Mouse (Mus musculus): ENCODE measurements at regions not wholly inside any gene's neighbourhood (a gene's known extent, or its start where the extent isn't known, plus 50 kb on each side); places are given as distances from the start of the nearest gene placed in this dataset.

DNA sequence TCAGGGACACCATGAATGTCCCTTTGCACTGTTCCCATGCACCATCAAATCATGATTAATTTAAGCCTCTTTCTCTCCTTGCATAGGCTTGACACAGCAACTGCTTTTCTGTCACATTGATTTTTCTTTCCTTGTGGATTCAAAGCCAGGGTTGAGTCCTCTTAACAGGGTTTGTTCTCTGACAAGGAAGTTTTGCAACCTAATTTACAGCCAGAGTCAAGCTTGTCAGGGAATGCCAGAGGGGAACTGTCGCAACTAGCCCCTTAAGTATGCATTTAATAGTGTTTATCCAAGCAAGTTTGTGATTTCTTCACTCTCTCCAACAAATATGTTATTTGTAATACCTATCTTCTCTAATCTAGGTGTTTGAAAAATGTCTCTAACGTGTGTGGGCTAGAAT lies 365.7 kb upstream of the Marcks start:
- H3K4me3 ChIP-seq (ENCODE audit: low read length), result no peak overlapping the region
- H3K4me1 ChIP-seq (ENCODE audit: control insufficient read depth, insufficient read depth, low read depth, low read length), result no peaks in the 10 kb centered on the region
- H3K9me3 ChIP-seq (ENCODE audit: control insufficient read depth, low read length), result no peaks in the 10 kb centered on the region
- ATAC-seq, result peak; percentile 42; the same call in 1 of the 2 replicates
- no peak overlapping the region for H3K9ac ChIP-seq (ENCODE audit: low read depth, low read length)
- no peaks in the 10 kb centered on the region for H3K27me3 ChIP-seq (replicated peaks; ENCODE audit: control insufficient read depth, insufficient read depth, low read length)
- H3K36me3 ChIP-seq (ENCODE audit: control insufficient read depth, insufficient read depth, low read length), result no peaks in the 10 kb centered on the region
- WGBS, result 58% methylated on average over 2 of the region's 2 CpGs
- H3K4me2 ChIP-seq (ENCODE audit: low read length), result no peak overlapping the region
- no peak overlapping the region for H3K27ac ChIP-seq (ENCODE audit: low read depth, low read length)

DNA sequence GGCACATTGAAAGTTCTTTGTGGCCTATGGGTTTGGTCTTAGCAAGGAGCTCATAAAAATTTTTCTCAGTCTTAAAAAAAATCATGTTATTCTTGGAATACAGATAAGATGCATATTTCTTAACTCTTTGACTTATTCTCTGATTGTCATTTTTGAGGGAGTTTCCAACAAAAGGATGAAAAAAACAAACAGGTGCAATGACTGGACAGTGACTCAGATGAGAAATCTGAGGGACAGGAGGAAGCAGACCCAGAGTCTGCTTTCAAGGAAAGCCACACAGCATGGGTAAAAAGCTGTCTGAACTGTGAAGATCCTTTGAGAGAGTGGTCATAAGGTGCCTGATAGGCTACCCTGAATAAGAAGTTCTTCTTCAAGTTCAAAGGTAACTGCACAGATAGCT lies 363.8 kb upstream of the Marcks start:
- no peaks in the 10 kb centered on the region for H3K27me3 ChIP-seq (replicated peaks; ENCODE audit: control insufficient read depth, insufficient read depth, low read length)
- ATAC-seq, result no peak
- H3K4me1 ChIP-seq (ENCODE audit: control insufficient read depth, insufficient read depth, low read depth, low read length), result no peaks in the 10 kb centered on the region
- H3K4me2 ChIP-seq (ENCODE audit: low read length), result no peak overlapping the region
- no peaks in the 10 kb centered on the region for H3K36me3 ChIP-seq (ENCODE audit: control insufficient read depth, insufficient read depth, low read length)
- H3K9me3 ChIP-seq (ENCODE audit: control insufficient read depth, low read length), result no peaks in the 10 kb centered on the region
- H3K9ac ChIP-seq (ENCODE audit: low read depth, low read length), result no peak overlapping the region
- H3K4me3 ChIP-seq (ENCODE audit: low read length), result no peak overlapping the region
- H3K27ac ChIP-seq (ENCODE audit: low read depth, low read length), result no peak overlapping the region

DNA sequence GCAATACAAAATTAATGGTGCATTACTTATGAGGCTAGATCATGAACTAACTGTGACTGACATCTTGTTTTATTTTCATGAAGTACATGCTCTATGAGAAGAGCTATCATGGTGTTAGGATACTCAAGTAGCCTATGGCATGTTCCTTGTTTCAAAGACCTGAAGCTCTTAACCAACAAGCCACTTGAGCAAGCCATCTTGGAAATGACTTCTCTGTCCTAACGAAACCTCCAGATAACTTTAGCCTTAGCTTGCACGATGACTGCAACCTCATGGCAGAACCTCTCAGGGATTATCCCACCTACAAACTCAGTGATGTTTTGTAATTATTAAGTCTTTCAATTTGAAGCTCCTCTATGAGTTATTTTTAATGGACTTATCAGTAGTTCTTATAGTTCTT lies 362.3 kb upstream of the Marcks start:
- Histone ChIP-seq H3K4me2 (ENCODE audit: low read length) (no peak overlapping the region), H3K4me1 (ENCODE audit: control insufficient read depth, insufficient read depth, low read depth, low read length) (no peaks in the 10 kb centered on the region), H3K27me3 (replicated peaks; ENCODE audit: control insufficient read depth, insufficient read depth, low read length) (no peaks in the 10 kb centered on the region), H3K9me3 (ENCODE audit: control insufficient read depth, low read length) (no peaks in the 10 kb centered on the region), H3K9ac (ENCODE audit: low read depth, low read length) (no peak overlapping the region), H3K4me3 (ENCODE audit: low read length) (no peak overlapping the region), H3K27ac (ENCODE audit: low read depth, low read length) (no peak overlapping the region), H3K36me3 (ENCODE audit: control insufficient read depth, insufficient read depth, low read length) (no peaks in the 10 kb centered on the region)
- no peak for ATAC-seq
- 98% methylated on average over 2 of the region's 2 CpGs for WGBS

DNA sequence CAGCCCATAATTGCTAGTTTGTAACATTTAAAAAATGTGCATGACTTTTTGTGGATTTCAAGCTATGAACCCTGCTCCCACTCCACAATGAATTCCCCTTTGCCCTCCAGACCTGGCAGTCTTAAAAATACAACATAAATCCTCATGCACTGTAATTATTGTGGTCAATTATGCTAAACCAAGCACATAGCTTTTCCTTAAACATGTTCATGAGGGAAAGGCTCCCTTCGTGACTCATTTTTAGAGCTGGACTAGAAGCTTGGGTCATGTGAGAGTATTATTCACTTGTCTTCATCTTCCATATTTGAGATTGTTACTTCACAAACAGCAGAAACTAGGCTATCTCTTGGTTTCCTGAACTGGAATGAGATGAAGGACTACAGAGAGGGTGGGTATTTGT lies 356.7 kb upstream of the Marcks start:
- Histone ChIP-seq H3K9ac (ENCODE audit: low read depth, low read length) (no peak overlapping the region), H3K4me2 (ENCODE audit: low read length) (no peak overlapping the region), H3K9me3 (ENCODE audit: control insufficient read depth, low read length) (no peaks in the 10 kb centered on the region), H3K4me3 (ENCODE audit: low read length) (no peak overlapping the region), H3K4me1 (ENCODE audit: control insufficient read depth, insufficient read depth, low read depth, low read length) (no peaks in the 10 kb centered on the region), H3K27ac (ENCODE audit: low read depth, low read length) (no peak overlapping the region), H3K36me3 (ENCODE audit: control insufficient read depth, insufficient read depth, low read length) (no peaks in the 10 kb centered on the region), H3K27me3 (replicated peaks; ENCODE audit: control insufficient read depth, insufficient read depth, low read length) (no peaks in the 10 kb centered on the region)
- 89% methylated on average over 1 of the region's 1 CpGs for WGBS
- ATAC-seq, result no peak

DNA sequence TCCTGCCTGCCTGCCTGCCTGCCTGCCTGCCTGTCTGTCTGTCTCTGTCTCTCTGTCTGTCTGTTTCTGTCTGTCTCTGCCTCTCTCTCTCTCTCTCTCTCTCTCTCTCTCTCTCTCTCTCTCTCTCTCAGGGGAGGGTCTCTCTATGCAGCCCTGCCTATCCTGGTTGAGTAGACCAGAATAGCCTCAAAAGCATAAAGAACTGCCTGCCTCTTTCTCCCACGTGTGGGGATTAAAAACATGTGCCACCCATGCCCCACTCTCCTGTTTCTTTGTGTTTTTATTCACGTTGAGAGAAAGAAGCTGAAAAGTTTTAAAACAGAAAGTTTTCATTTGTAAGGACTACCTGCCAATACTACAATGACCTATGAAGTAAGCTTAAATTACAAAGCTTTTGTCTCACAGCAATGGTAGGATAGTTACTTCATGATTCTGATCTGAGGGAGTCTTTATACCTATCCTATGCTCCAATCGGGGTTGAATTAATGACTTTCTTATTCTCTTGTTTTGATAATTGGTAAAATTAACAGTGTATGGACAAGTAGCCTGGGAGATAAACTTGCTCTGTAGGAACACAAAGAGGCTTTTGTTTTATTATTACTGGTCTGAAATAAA lies 355.9 kb upstream of the Marcks start:
- H3K9me3 ChIP-seq (ENCODE audit: control insufficient read depth, low read length), result no peaks in the 10 kb centered on the region
- H3K9ac ChIP-seq (ENCODE audit: low read depth, low read length), result no peak overlapping the region
- 40% methylated on average over 3 of the region's 3 CpGs for WGBS
- H3K36me3 ChIP-seq (ENCODE audit: control insufficient read depth, insufficient read depth, low read length), result no peaks in the 10 kb centered on the region
- ATAC-seq, result no peak
- no peak overlapping the region for H3K4me2 ChIP-seq (ENCODE audit: low read length)
- no peaks in the 10 kb centered on the region for H3K4me1 ChIP-seq (ENCODE audit: control insufficient read depth, insufficient read depth, low read depth, low read length)
- no peak overlapping the region for H3K27ac ChIP-seq (ENCODE audit: low read depth, low read length)
- H3K4me3 ChIP-seq (ENCODE audit: low read length), result no peak overlapping the region
- no peaks in the 10 kb centered on the region for H3K27me3 ChIP-seq (replicated peaks; ENCODE audit: control insufficient read depth, insufficient read depth, low read length)

DNA sequence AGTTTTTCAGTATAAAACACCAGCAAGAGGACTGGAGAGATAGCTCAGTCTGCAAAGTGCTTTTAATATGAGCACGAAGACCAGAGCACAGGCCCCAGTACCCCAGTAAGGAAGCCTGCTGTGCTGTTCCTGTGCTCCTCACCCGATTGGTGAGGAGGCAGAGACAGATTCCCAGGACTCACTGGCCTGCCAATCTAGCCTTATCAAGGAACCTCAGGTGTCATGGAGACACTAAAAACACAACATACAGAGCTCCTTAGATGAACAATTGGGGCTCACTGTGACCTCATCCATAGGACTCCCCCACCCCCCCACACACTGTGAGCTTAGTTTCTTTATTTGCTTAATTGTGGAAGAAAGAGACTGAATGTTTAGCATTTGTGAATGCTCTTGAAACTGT lies 355.4 kb upstream of the Marcks start:
- WGBS, result 38% methylated on average over 2 of the region's 2 CpGs
- Histone ChIP-seq H3K4me3 (ENCODE audit: low read length) (no peak overlapping the region), H3K27ac (ENCODE audit: low read depth, low read length) (no peak overlapping the region), H3K36me3 (ENCODE audit: control insufficient read depth, insufficient read depth, low read length) (no peaks in the 10 kb centered on the region), H3K27me3 (replicated peaks; ENCODE audit: control insufficient read depth, insufficient read depth, low read length) (no peaks in the 10 kb centered on the region), H3K4me2 (ENCODE audit: low read length) (no peak overlapping the region), H3K9me3 (ENCODE audit: control insufficient read depth, low read length) (no peaks in the 10 kb centered on the region), H3K4me1 (ENCODE audit: control insufficient read depth, insufficient read depth, low read depth, low read length) (no peaks in the 10 kb centered on the region), H3K9ac (ENCODE audit: low read depth, low read length) (no peak overlapping the region)
- no peak for ATAC-seq

DNA sequence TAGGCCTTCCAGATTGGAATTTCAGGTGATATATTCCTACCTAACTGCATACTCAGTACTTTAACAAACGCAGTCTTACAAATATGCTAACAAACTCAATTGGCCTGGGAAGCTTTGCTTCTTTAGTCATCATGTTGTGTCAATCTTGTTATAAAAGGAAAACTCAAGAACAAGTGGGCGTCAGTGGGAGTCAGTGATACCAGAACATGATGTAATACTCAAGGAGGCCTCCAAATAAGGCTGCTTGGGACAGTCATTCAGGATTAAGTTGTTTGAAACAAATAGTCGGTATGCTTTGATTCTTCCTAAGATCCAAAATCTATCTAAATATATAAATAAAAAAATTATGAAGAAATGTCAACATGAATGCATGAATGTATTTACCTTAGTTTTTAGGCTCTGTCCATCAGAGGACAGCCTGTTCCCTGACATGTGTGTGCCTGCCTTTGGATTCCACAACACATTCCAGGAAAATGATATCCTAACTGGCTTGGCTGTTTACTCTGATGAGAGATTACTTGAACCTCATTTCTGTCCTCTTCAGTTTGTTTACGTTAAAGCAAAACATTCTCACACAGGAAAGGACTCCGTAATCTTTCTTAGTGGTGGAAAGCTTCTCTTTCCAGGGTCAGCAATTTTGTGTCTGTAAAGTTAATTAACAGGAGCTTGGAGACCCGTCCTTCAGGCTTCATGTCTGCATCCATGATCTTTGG lies 345.7 kb upstream of the Marcks start:
- WGBS, result 85% methylated on average over 6 of the region's 6 CpGs
- H3K4me3 ChIP-seq (ENCODE audit: low read length), result no peak overlapping the region
- no peaks in the 10 kb centered on the region for H3K4me1 ChIP-seq (ENCODE audit: control insufficient read depth, insufficient read depth, low read depth, low read length)
- no peaks in the 10 kb centered on the region for H3K27me3 ChIP-seq (replicated peaks; ENCODE audit: control insufficient read depth, insufficient read depth, low read length)
- no peaks in the 10 kb centered on the region for H3K36me3 ChIP-seq (ENCODE audit: control insufficient read depth, insufficient read depth, low read length)
- no peak overlapping the region for H3K9ac ChIP-seq (ENCODE audit: low read depth, low read length)
- ATAC-seq, result no peak
- no peak overlapping the region for H3K4me2 ChIP-seq (ENCODE audit: low read length)
- no peak overlapping the region for H3K27ac ChIP-seq (ENCODE audit: low read depth, low read length)
- no peaks in the 10 kb centered on the region for H3K9me3 ChIP-seq (ENCODE audit: control insufficient read depth, low read length)

DNA sequence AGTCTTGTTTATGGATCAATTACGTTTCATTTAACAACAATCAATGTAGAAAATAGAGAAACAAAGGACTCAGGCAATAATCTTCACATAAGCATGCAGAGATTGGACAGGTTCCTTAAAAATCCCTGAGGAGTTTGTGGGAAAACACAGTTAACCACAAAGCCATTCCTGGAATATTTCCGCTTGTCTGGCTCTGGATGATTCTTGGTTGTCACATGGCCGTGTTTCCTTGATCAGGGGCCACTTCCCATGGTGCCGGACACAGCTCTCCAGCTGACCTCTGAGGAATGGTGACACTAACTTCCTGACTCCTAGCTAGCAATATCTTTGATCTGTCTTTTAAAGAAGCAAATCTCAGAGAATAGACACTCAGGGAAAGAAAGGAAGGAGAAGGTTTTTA lies 344.8 kb upstream of the Marcks start:
- 44% methylated on average over 4 of the region's 4 CpGs for WGBS
- Histone ChIP-seq H3K36me3 (ENCODE audit: control insufficient read depth, insufficient read depth, low read length) (no peaks in the 10 kb centered on the region), H3K27ac (ENCODE audit: low read depth, low read length) (no peak overlapping the region), H3K9me3 (ENCODE audit: control insufficient read depth, low read length) (no peaks in the 10 kb centered on the region), H3K9ac (ENCODE audit: low read depth, low read length) (no peak overlapping the region), H3K4me1 (ENCODE audit: control insufficient read depth, insufficient read depth, low read depth, low read length) (no peaks in the 10 kb centered on the region), H3K27me3 (replicated peaks; ENCODE audit: control insufficient read depth, insufficient read depth, low read length) (no peaks in the 10 kb centered on the region), H3K4me2 (ENCODE audit: low read length) (no peak overlapping the region), H3K4me3 (ENCODE audit: low read length) (no peak overlapping the region)
- ATAC-seq, result no peak

DNA sequence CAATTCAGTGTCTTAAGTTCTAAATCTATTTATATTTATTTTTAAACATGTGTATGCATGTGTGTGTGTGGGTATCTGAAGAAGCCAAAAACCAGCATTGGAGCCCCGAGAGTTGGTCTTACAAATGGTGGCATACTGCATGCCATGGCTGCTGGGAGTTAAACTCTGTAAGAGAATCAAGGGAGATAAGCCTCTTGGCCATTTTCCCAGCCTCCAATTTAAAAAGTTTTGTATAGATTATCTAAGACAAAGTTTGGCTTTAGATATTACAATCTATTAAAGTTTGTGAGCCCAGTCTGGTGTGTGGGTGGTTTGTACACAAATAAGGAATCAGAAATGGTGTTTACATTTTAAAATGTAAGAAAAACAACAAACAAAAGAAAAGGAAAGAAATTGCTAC lies 343.2 kb upstream of the Marcks start:
- Histone ChIP-seq H3K27me3 (replicated peaks; ENCODE audit: control insufficient read depth, insufficient read depth, low read length) (no peaks in the 10 kb centered on the region), H3K27ac (ENCODE audit: low read depth, low read length) (no peak overlapping the region), H3K4me2 (ENCODE audit: low read length) (no peak overlapping the region), H3K4me1 (ENCODE audit: control insufficient read depth, insufficient read depth, low read depth, low read length) (no peaks in the 10 kb centered on the region), H3K4me3 (ENCODE audit: low read length) (no peak overlapping the region), H3K36me3 (ENCODE audit: control insufficient read depth, insufficient read depth, low read length) (no peaks in the 10 kb centered on the region), H3K9me3 (ENCODE audit: control insufficient read depth, low read length) (no peaks in the 10 kb centered on the region), H3K9ac (ENCODE audit: low read depth, low read length) (no peak overlapping the region)
- ATAC-seq, result no peak
- WGBS, result 74% methylated on average over 1 of the region's 1 CpGs
